Mouse (Mus musculus) urinary bladder, postnatal 25 days (tissue): ENCODE measurements at regions not wholly inside any gene's neighbourhood (a gene's known extent, or its start where the extent isn't known, plus 50 kb on each side); places are given as distances from the start of the nearest gene placed in this dataset.

Experiments used
- DNase-seq: peaks from one replicate; pipeline ENCODE4 v3.0.0; 2022; ENCODE audit warnings: low spot score

- no peak for DNase-seq
Observed at GRCm38 (mm10) chr16:74598361-74598760, 186.7 kb upstream of the Robo2 start.

GRCm38 (mm10) chr16:74597735-74598340 is 186.2 kb upstream of the Robo2 start:
- DNase-seq, result no peak

- DNase-seq, result no peak
Observed at GRCm38 (mm10) chr16:74591896-74592295, 180.3 kb upstream of the Robo2 start.

- DNase-seq, result no peak
Observed at GRCm38 (mm10) chr16:74582645-74583423, 171.2 kb upstream of the Robo2 start.

- DNase-seq, result no peak
Observed at GRCm38 (mm10) chr16:74548374-74548773, 136.7 kb upstream of the Robo2 start.

- no peak for DNase-seq
Observed at GRCm38 (mm10) chr16:74530531-74530930, 118.9 kb upstream of the Robo2 start.

- DNase-seq, result no peak
Observed at GRCm38 (mm10) chr16:74528245-74528644, 116.6 kb upstream of the Robo2 start.

GRCm38 (mm10) chr16:74526521-74526920 is 114.9 kb upstream of the Robo2 start:
- DNase-seq, result no peak

- no peak for DNase-seq
Observed at GRCm38 (mm10) chr16:74520501-74520900, 108.9 kb upstream of the Robo2 start.

GRCm38 (mm10) chr16:74517888-74518287 is 106.3 kb upstream of the Robo2 start:
- no peak for DNase-seq

- no peak for DNase-seq
Observed at GRCm38 (mm10) chr16:74517374-74517773, 105.7 kb upstream of the Robo2 start.

- no peak for DNase-seq
Observed at GRCm38 (mm10) chr16:74514481-74514880, 102.9 kb upstream of the Robo2 start.

GRCm38 (mm10) chr16:74510383-74510782 is 98.8 kb upstream of the Robo2 start:
- no peak for DNase-seq

GRCm38 (mm10) chr16:74509489-74509888 is 97.9 kb upstream of the Robo2 start:
- DNase-seq, result no peak

GRCm38 (mm10) chr16:74506719-74507118 is 95.1 kb upstream of the Robo2 start:
- no peak for DNase-seq

- DNase-seq, result no peak
Observed at GRCm38 (mm10) chr16:74506173-74506709, 94.6 kb upstream of the Robo2 start.

GRCm38 (mm10) chr16:74504426-74504825 is 92.8 kb upstream of the Robo2 start:
- no peak for DNase-seq

GRCm38 (mm10) chr16:74500687-74501086 is 89.1 kb upstream of the Robo2 start:
- DNase-seq, result no peak

- DNase-seq, result no peak
Observed at GRCm38 (mm10) chr16:74467745-74468420, 56.3 kb upstream of the Robo2 start.

- DNase-seq, result no peak
Observed at GRCm38 (mm10) chr16:74467159-74467558, 55.5 kb upstream of the Robo2 start.

- no peak for DNase-seq
Observed at GRCm38 (mm10) chr16:74464835-74465234, 53.2 kb upstream of the Robo2 start.

GRCm38 (mm10) chr16:74464290-74464689 is 52.7 kb upstream of the Robo2 start:
- no peak for DNase-seq

GRCm38 (mm10) chr16:74462436-74462835 is 50.8 kb upstream of the Robo2 start:
- DNase-seq, result no peak
